Mouse (Mus musculus) cerebellum, adult 2 months (tissue): ENCODE results near the gene Znhit2. TPM values are rescaled to one million over a fixed set of nuclear protein-coding genes. Genes with fewer than 3 reads are reported as not detected.

Source experiments
- DNase-seq, 2 experiments: peaks; one replicate each; pipeline ENCODE4 v3.0.0; 2021
- H3K27ac ChIP-seq: fragments of 200-500 bp; 2 replicates; pipeline ENCODE4 v1.5.1; 2012; ENCODE audit warnings: low read length, control low read depth, inconsistent platforms; ENCODE audit not compliant: insufficient read depth
- H3K27me3 ChIP-seq: fragments of 200-500 bp; 2 replicates; pipeline ENCODE4 v1.6.1; 2012; ENCODE audit warnings: inconsistent platforms, mild to moderate bottlenecking, low read length, moderate library complexity; ENCODE audit not compliant: control insufficient read depth, insufficient read depth
- H3K4me1 ChIP-seq: fragments of 200-500 bp; 2 replicates; pipeline ENCODE4 v1.6.1; 2011; ENCODE audit warnings: low read length; ENCODE audit not compliant: control insufficient read depth, insufficient read depth
- H3K4me3 ChIP-seq: fragments of 200-500 bp; replicated peaks from 2 replicates; pipeline ENCODE3; 2011; ENCODE audit warnings: mild to moderate bottlenecking, low read depth, low read length, control low read depth; ENCODE audit not compliant: insufficient read depth
- CTCF ChIP-seq: fragments of 200-500 bp; IDR thresholded peaks from 2 replicates; pipeline ENCODE4 v1.5.1; 2011; ENCODE audit warnings: low read depth, mild to moderate bottlenecking, control low read depth, low read length, moderate library complexity, borderline replicate concordance; ENCODE audit not compliant: insufficient read depth
- POLR2A ChIP-seq: fragments of 200-500 bp; IDR thresholded peaks from 2 replicates; pipeline ENCODE4 v1.6.1; 2011; ENCODE audit warnings: low read length, control low read depth, borderline replicate concordance; ENCODE audit not compliant: insufficient read depth
- WGBS: fragments of 180-500 bp; shearing (Covaris S2); methylation state at CpG from one replicate; pipeline ENCODE4 v1.1.7; 2018; 5-methylcytosine and 5-hydroxymethylcytosine counted together
- polyA plus RNA-seq: library from polyadenylated mRNA; depleted of rRNA; stranded (reverse); fragments of >200 nt; gene quantifications from 2 replicates; pipeline ENCODE4 v1.2.3, GENCODE M21; 2012; rRNA removed

Znhit2 gene
- polyA plus RNA-seq, 1 experiment, result 51.5 TPM

DNA sequence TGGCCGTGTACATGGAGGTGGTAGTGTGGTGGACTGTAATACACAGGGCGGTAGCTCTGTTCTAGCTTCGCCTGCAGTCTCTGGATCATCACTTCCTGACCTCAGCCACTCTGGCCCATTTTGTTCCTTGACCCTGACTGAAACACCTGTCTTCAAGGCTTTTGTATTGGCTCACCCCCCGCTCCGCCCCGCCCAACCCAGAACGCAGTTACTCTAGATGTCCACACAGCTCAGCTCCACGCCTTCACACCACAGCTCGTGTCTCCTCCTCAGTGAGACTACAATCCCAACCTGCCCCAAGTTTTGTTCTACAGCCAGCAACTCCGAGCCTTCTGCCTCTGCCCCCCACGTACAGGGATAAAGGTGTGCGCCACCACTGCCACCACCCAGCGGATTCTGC, 27.8 kb downstream of the Znhit2 start:
- DNase-seq, result no peak
- Histone ChIP-seq H3K27ac (no peak overlapping the region), H3K4me1 (0 out of 2 replicates have a peak, but pooled peaks cover 1% of the 10 kb centered on the region), H3K27me3 (no peaks in the 10 kb centered on the region), H3K4me3 (no peak overlapping the region)
- 94% methylated on average over 13 of the region's 13 CpGs for WGBS
- TF ChIP-seq CTCF (no peak), POLR2A (no peak)

DNA sequence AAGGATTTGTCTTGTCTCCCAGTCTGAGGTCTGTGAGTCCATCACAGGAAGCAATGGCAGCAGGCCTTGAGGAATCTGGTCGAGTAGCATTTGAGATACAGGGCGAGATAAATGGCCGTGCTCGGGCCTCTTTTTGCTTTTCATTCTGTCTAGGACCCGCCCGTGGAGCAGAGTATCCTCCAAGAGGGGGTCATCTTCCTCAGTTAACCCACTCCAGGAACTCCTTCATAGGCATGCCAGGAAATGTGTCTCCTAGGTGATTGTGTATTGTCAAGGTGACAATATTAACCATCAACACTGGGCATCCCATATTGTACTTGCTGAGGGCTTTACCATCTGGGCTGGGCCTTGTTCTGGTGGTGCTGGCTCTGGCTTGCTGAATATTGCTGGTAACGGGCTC, 33.1 kb downstream of the Znhit2 start, which contains the start of gene AC131692.1:
AC131692.1 (plus strand) TSS at position 301 of the 400 bp plus-strand sequence.
- no peak for DNase-seq
- Histone ChIP-seq H3K4me1 (no peaks in the 10 kb centered on the region), H3K27me3 (no peaks in the 10 kb centered on the region), H3K27ac (no peak within 1 kb of the TSS), H3K4me3 (no peak within 1 kb of the TSS)
- TF ChIP-seq POLR2A (no peak), CTCF (no peak)
- WGBS, result 83% methylated on average over 7 of the region's 7 CpGs

DNA sequence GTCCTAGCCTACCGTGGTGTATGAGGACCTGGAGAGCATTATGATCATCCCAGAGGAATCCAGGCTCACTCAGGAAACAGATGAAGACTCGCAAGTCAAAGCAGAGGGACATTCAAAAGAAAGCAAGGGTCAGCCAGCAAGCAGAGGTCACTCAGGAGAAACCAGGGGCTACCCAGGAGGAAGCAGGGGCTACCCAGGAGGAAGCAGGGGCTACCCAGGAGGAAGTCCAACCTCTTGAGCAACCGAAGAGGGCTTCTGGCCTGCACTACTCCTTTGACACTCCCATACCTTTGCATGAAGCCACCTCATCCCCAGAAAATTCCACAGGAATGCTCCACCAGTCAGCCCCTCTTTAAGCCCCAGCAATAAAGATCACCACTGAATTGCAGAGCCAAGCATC, 36.9 kb downstream of the Znhit2 start:
- 84% methylated on average over 3 of the region's 3 CpGs for WGBS
- DNase-seq, result no peak
- TF ChIP-seq POLR2A, result no peak
- no peak for TF ChIP-seq CTCF
- H3K4me3 ChIP-seq, result no peak overlapping the region
- H3K27me3 ChIP-seq, result no peaks in the 10 kb centered on the region
- no peak overlapping the region for H3K27ac ChIP-seq
- H3K4me1 ChIP-seq, result no peaks in the 10 kb centered on the region

DNA sequence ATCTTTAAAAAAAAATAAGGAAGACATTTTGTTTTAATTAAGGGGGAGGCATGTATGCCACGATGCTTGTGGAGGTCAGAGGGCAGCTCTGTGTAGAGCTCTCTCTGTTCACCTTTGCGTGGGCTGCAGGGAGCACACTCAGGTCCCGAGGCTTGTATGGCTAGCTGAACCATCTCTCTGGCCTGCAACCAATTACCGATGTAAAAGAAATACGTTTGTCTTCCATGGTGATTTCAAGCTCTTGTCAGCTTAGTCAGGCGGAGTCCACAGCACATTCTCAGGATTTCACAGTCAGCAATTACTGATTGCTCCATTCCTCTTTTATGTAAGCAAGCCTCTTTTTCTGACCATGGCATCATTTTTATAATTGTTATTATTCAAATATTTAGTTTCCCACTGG, 40.2 kb downstream of the Znhit2 start:
- no peaks in the 10 kb centered on the region for H3K27me3 ChIP-seq
- H3K4me1 ChIP-seq, result no peaks in the 10 kb centered on the region
- no peak for TF ChIP-seq CTCF
- TF ChIP-seq POLR2A, result no peak
- DNase-seq, result no peak
- H3K27ac ChIP-seq, result no peak overlapping the region
- 75% methylated on average over 6 of the region's 6 CpGs for WGBS
- H3K4me3 ChIP-seq, result no peak overlapping the region

DNA sequence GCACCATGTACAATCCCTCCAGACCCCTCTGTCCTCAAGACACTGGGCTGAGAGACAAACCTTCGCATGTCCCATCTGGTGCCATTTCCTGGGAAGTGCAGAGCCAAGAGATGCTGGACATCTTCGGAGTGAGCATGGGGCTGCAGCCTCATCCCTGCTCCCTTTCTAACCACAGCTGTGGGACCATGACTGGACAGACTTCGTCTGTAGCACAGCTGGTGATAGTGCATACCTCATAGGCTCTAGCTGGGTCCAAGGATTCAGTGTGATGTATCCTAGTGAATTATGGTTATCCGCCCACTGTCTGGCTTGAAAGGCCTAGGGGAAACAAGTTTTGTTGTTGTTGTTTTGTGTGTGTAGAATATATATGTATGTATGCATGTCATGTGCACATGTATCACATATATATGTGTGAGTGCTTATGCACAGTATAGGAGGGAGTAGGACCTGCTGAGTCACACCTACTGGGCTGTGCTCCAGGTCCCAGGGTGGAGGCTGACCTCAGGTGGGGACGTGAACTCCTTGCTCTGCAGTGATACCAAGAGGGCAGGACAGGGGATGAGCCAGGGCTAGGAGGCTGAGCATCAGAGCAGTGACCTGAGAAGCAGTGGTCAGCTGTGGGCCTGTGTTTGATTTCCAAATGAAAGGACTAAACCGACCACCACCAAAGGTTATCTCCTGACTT, 41.3 kb downstream of the Znhit2 start:
- Histone ChIP-seq H3K27me3 (no peaks in the 10 kb centered on the region), H3K4me3 (no peak overlapping the region), H3K4me1 (no peaks in the 10 kb centered on the region), H3K27ac (no peak overlapping the region)
- no peak for DNase-seq
- WGBS, result 68% methylated on average over 6 of the region's 6 CpGs
- TF ChIP-seq POLR2A, result no peak
- TF ChIP-seq CTCF, result no peak

DNA sequence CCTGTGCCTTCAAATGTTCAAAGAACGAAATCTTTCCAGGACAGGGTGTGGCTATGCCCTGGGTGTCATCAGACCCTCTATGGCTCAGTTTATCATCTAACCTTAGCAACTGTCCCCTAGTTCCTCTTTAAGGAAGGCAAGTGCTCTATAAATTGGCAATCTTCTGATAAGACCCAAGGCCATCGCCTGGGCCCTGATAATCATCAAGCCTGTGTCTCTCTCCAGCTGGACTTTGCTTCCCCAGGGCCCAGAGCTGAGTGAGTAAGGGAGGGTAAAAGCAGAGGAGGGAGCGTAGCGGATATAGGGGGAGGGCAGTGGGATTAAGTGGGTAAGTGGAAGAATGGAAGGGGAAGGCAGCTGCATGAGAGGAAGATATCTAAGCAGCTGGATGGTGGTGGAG, 43.5 kb downstream of the Znhit2 start:
- H3K27me3 ChIP-seq, result no peaks in the 10 kb centered on the region
- WGBS, result 88% methylated on average over 4 of the region's 4 CpGs
- DNase-seq, result no peak
- no peaks in the 10 kb centered on the region for H3K4me1 ChIP-seq
- no peak for TF ChIP-seq CTCF
- H3K27ac ChIP-seq, result no peak overlapping the region
- H3K4me3 ChIP-seq, result no peak overlapping the region

DNA sequence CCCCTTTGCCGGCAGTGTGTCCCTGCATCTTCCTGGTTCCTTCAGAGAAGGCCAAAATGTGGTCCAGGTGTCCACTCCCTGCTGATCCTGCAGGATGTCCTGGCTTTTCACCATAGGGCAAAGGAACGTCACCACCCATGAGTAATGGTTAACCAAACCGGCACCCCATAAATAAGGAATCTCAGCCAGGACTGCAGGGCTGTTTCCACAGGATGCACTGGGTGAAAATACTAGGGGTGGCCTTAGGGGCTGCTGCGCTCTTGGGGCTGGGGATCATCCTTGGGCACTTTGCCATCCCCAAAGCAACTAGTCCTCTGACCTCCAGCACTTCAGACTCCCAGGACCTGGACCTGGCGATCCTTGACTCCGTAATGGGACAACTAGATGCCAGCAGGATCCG, 44.6 kb downstream of the Znhit2 start, which contains the start of gene Naaladl1:
Naaladl1 (plus strand) TSS at position 197 of the 400 bp plus-strand sequence.
- no peak within 1 kb of the TSS for H3K4me3 ChIP-seq
- no peaks in the 10 kb centered on the region for H3K4me1 ChIP-seq
- no peak within 1 kb of the TSS for H3K27ac ChIP-seq
- DNase-seq, result no peak
- 88% methylated on average over 7 of the region's 7 CpGs for WGBS
- H3K27me3 ChIP-seq, result no peaks in the 10 kb centered on the region
- TF ChIP-seq CTCF, result no peak
- TF ChIP-seq POLR2A, result no peak

Other genes starting within 250 kb of the Znhit2 start
- gene Frmd8, start 185.9 kb upstream of the Znhit2 start, polyA plus RNA-seq, result 23.4 and 28.3 TPM in 2 replicates
- gene Slc25a45, start 183.4 kb upstream of the Znhit2 start, polyA plus RNA-seq, result 4.3 and 5.0 TPM in 2 replicates
- gene Tigd3, start 167.0 kb upstream of the Znhit2 start, polyA plus RNA-seq, result 5.1 and 5.6 TPM in 2 replicates
- 136 and 141 TPM in 2 replicates for gene Dpf2, start 148.2 kb upstream of the Znhit2 start, polyA plus RNA-seq
- gene Cdc42ep2, start 136.4 kb upstream of the Znhit2 start, polyA plus RNA-seq, result 23.8 and 25.2 TPM in 2 replicates
- gene Pola2, start 97.0 kb upstream of the Znhit2 start, polyA plus RNA-seq, result 16.8 and 19.7 TPM in 2 replicates
- not detected in 2 replicates for gene Slc22a20, start 75.0 kb upstream of the Znhit2 start, polyA plus RNA-seq
- gene Capn1, start 45.3 kb upstream of the Znhit2 start, polyA plus RNA-seq, result 27.0 and 27.3 TPM in 2 replicates
- gene Syvn1, start 14.6 kb upstream of the Znhit2 start, polyA plus RNA-seq, result 34.5 and 34.8 TPM in 2 replicates
- gene Mrpl49, start 3.4 kb upstream of the Znhit2 start, polyA plus RNA-seq, result 48.7 and 51.5 TPM in 2 replicates
- 792 and 828 TPM in 2 replicates for gene Fau, start 3.3 kb upstream of the Znhit2 start, polyA plus RNA-seq
- 50.8 and 51.6 TPM in 2 replicates for gene Tm7sf2, start 7.2 kb downstream of the Znhit2 start, polyA plus RNA-seq
- gene Vps51, start 16.0 kb downstream of the Znhit2 start, polyA plus RNA-seq, result 95.6 and 108 TPM in 2 replicates
- 0.59 TPM in 1 of 2 replicates, not detected in the other for gene Tmem262, start 18.8 kb downstream of the Znhit2 start, polyA plus RNA-seq
- 0.78 and 1.3 TPM in 2 replicates for gene Gm28374, start 21.1 kb downstream of the Znhit2 start, polyA plus RNA-seq
- gene Zfpl1, start 23.8 kb downstream of the Znhit2 start, polyA plus RNA-seq, result 79.2 and 84.9 TPM in 2 replicates
- 0.14 and 0.20 TPM in 2 replicates for gene Cdca5, start 23.8 kb downstream of the Znhit2 start, polyA plus RNA-seq
- not detected in 2 replicates for gene AC131692.1, start 33.2 kb downstream of the Znhit2 start, polyA plus RNA-seq
- gene Naaladl1, start 44.6 kb downstream of the Znhit2 start, polyA plus RNA-seq, result 0.05 and 0.24 TPM in 2 replicates
- gene Sac3d1, start 57.5 kb downstream of the Znhit2 start, polyA plus RNA-seq, result 33.8 and 35.9 TPM in 2 replicates
- gene Snx15, start 67.1 kb downstream of the Znhit2 start, polyA plus RNA-seq, result 66.7 and 67.9 TPM in 2 replicates
- 0.29 and 0.54 TPM in 2 replicates for gene Batf2, start 79.8 kb downstream of the Znhit2 start, polyA plus RNA-seq
- 174 and 188 TPM in 2 replicates for gene Arl2, start 80.4 kb downstream of the Znhit2 start, polyA plus RNA-seq
- 0.08 TPM in 2 replicates for gene Majin, start 123.2 kb downstream of the Znhit2 start, polyA plus RNA-seq
- 0.21 TPM in 1 of 2 replicates, not detected in the other for gene Gpha2, start 165.2 kb downstream of the Znhit2 start, polyA plus RNA-seq
- 243 and 258 TPM in 2 replicates for gene Ppp2r5b, start 174.7 kb downstream of the Znhit2 start, polyA plus RNA-seq
- 40.8 and 41.1 TPM in 2 replicates for gene Atg2a, start 180.5 kb downstream of the Znhit2 start, polyA plus RNA-seq
- 168 and 220 TPM in 2 replicates for gene Ehd1, start 215.5 kb downstream of the Znhit2 start, polyA plus RNA-seq
- 33.1 and 36.5 TPM in 2 replicates for gene Cdc42bpg, start 245.3 kb downstream of the Znhit2 start, polyA plus RNA-seq